Mouse (Mus musculus): ENCODE results near the gene Mrpl54. TPM values are rescaled to one million over a fixed set of nuclear protein-coding genes. Genes with fewer than 3 reads are reported as not detected.

Mrpl54 gene
- 351 and 433 TPM in 2 replicates for polyA plus RNA-seq (2012; ENCODE audit: low replicate concordance)

DNA sequence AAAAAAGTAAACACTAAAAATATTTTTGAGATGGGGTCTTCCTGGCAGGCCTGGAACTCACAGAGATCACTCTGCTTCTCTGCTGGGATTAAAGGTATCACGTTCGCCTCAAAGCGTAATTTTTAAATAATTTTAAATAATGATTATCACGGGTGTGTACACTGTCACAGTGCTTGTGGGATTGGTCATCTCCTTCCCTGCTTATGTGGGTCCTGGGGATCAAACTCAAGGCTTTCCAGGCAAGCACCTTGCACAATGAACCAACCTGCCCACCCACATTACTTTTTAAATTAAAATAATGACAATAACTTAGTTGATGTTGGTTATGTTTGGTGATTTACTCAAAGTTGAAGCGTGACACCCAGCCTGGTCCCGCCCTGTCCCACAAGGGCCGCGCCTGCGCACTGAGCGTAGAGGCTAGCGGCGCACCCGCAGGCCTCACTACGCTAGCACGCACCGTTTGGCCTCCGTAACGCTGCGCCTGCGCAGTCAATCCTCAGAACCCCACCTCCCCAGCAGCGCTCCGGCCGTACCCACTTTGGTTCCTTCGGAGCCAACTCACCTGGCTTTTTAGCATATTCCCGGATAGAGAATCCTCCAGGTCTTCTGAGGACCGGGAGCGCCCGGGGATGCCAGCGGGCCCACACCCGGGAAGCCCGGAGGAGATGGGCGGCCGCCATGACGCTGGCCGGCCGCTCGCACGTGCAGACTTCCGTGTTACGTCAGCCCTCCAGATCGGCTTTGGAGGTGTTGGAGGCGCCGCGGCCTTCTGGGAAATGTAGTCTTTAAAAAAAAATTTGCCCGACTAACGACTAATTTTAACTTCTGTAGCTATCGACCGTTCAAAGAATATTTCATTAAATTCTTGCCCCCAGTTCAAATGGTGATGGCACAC, at the start of gene Mrpl54, which contains the start of gene Apba3:
Gene Mrpl54 (minus strand): TSS at position 724 of the 895 bp plus-strand sequence.
Gene Apba3 (plus strand): TSS at position 750 of the 895 bp plus-strand sequence.

DNA sequence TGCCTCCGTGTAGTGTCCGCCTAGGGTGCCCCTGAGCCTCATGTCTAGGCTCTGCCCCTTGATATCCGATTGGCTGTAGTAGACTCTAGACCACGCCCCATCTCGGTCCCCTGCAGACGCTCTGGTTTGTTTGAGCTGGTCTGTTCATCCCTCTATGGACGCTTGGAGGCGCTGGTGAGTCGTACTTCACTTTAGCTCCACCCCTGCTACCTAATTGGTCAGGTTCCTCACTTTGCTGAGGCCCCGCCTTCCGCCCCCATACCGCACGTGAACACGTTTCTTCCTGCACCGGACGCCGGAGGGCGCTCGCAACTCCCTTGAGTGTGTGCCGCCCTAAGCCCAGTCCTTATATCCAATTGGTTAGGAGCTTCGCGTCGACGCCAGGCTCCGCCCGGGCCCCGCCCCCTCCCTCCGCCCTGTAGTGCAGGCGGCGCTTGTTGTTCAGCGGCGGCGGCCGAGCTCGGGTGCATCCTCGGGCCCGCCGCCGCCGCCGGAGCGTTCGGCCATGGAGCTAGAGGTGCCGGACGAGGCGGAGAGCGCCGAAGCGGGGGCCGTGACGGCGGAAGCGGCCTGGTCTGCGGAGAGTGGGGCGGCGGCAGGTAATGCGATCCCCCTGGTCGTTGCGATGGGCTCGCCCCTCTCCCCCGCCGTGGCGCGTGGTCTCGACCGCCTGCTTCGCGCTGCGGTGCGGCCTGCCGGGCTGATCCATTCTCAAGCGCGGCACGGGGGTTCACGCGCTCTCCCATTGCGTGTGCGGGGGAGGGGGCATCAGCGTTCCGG, 26.0 kb upstream of the Mrpl54 start, which contains the start of gene Pip5k1c:
Gene Pip5k1c (plus strand): TSS at position 410 of the 780 bp plus-strand sequence.

DNA sequence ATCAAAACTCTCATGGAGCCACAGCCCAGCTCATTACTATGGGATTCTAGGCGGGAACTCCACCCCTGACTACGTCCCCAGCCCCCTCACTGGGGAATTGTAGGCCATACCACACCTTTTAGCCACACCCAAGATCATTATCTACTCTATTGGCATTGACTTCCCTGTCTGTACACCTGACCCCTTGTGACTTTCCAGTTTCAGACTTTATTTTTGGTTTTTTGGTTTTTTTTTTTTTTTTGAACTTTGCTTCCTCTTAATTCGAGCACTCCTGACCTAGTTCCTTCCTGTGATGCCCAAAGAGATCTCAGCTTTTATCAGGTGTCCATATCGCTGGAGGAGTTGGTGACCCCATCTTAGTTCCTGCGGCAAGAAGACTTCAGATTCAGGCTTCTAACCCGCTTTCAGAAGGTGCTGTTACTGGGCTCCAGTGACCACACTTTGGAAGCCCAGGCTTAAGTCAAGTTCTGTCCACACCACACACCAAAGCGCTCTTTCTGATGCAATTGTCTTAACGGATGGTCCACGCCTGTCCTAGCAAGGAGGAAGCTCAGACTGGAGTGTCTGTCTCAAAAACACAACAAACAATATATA, 24.9 kb upstream of the Mrpl54 start, which contains the start of gene Tjp3:
Gene Tjp3 (minus strand): TSS at position 71 of the 594 bp plus-strand sequence.

DNA sequence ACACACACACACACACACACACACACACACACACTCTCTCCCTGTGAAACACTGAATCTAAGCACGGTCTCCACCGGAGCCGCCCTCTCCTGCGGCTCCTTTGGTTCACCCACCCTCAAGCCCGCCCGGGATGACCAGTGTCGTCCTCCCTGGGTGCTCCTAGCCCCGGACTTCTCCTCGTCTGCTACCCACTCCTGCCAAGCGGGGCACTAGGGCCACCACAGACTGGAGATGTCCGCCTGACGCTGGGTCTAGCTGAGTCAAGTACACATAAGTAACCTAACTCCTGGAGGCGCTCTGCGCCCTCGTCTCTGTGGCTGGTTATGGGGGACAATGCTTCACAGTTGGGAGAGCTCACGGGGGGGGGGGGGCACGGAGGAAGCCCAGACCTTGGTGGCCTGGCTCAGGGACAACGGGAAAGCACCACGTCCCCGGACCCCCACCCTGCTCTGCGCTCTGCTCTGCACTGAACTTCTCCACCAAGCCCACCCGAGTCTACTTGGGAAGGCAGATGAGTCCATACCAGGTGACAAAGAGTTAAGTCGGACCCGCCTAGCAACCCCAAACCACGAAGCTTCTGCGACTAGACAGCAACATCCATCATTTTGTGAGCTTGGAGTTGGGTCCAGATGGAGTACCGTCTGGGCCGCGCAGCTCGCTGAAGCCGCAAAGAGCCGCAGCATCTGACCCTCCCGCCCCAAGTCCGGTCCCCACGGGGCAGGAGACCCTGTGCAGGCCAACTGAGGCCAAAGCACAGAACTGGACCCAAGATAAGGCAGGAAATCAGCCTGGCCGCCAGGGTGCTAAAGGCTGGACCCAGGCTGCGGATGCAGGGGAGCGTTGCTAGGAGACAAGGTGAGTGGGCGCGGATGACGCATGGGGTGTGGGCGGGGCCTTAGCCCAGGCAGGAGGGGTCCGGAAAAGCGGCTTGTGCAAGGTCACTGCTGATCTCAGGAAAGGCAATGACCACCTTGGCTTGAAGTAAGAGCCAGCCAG, 14.0 kb downstream of the Mrpl54 start, which contains the start of gene Matk:
Gene Matk (plus strand): TSS at position 512 of the 996 bp plus-strand sequence.

DNA sequence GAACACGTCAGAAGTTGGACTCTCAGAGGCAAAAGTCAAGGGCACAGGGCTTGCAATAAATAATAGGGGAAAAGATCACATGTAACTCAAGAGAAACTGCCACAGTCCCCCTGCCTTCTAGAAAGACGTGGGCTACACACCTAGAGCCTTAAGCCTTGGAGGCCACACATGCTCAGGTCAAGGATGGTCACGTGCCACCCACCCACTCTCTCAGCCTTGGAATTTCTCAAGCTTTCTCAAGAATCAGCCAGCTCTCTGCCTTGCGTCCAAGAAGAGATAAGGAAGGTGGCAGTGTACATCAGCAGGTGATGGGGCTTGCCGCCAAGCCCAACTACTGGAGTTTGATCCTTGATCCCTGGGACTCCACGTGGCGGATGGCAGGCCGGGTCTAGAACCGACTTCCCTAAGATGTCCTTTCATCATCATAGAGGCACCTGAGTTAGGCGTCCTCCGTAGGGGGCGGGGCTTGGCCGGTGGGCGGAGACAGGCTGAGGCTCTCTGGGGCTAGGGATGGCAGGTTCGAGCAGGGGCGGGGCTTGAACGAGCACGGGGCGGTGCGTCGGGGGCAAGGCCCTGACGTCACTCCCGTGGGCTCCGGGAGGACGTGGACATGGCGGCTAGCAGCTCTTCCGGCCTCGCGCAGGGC, 34.0 kb downstream of the Mrpl54 start, which contains the start of gene Zfr2:
Gene Zfr2 (plus strand): TSS at position 576 of the 646 bp plus-strand sequence.

DNA sequence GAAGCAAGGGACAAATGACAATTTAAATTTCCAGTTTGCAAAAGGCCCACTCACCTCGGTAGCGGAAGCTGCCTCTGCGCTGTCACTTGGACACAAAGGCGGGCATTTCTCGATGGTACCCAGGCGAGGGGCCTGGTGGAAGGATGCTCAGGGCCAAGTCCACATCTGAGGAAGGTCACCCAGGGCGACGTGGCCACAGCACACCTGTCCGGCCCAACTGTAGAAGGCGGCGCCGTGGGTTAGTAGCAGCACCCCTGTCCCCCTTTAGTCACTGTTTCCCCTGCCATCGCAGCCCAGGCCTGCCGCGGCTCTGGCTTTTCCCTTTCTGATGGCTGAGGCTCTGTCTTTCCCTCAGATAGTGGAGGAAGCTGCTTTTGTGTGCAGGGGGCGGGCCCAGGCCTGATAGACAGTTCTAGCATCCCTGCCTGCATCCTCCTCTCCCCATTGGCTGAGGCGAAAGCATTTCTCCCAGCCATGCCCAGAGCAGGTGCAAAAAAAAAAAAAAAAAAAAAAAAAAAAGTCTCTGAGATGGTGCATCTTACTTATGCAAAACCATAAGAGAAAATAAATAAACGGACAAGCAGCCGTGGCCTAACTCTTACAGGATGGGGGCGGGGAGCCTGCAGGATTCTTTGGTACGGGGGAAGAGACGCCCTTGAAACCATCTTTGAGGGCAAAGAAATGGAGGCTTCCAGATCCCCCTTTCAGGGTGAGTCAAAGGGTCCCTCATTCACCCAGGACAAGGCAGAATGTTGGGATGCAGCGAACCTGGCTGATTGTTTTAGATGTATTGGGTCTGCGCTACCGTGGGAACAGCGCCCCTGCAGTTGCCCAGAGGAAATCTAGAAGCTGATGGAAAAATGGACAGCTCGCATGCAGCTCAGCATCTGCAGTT, 36.0 kb downstream of the Mrpl54 start, which contains the start of gene Atcay:
Gene Atcay (minus strand): TSS at position 396 of the 895 bp plus-strand sequence.

Other genes starting within 250 kb of the Mrpl54 start
- not detected in 2 replicates for gene Diras1, start 241.3 kb downstream of the Mrpl54 start, polyA plus RNA-seq (2012; ENCODE audit: low replicate concordance)
- gene Slc39a3, start 229.5 kb downstream of the Mrpl54 start, polyA plus RNA-seq (2012; ENCODE audit: low replicate concordance): 13.0 and 21.1 TPM in 2 replicates
- 204 and 220 TPM in 2 replicates for gene Sgta, start 206.8 kb downstream of the Mrpl54 start, polyA plus RNA-seq (2012; ENCODE audit: low replicate concordance)
- 162 and 193 TPM in 2 replicates for gene Thop1, start 196.9 kb downstream of the Mrpl54 start, polyA plus RNA-seq (2012; ENCODE audit: low replicate concordance)
- 0.35 TPM in 1 of 2 replicates, not detected in the other for gene Creb3l3, start 168.1 kb downstream of the Mrpl54 start, polyA plus RNA-seq (2012; ENCODE audit: low replicate concordance)
- gene Map2k2, start 161.0 kb downstream of the Mrpl54 start, polyA plus RNA-seq (2012; ENCODE audit: low replicate concordance): 498 and 833 TPM in 2 replicates
- 295 and 321 TPM in 2 replicates for gene Zbtb7a, start 131.7 kb downstream of the Mrpl54 start, polyA plus RNA-seq (2012; ENCODE audit: low replicate concordance)
- 90.2 and 186 TPM in 2 replicates for gene Pias4, start 99.0 kb downstream of the Mrpl54 start, polyA plus RNA-seq (2012; ENCODE audit: low replicate concordance)
- 344 and 2,489 TPM in 2 replicates for gene Eef2, start 90.3 kb downstream of the Mrpl54 start, polyA plus RNA-seq (2012; ENCODE audit: low replicate concordance)
- gene Dapk3, start 83.9 kb downstream of the Mrpl54 start, polyA plus RNA-seq (2012; ENCODE audit: low replicate concordance): 53.3 and 169 TPM in 2 replicates
- gene 4930442H23Rik, start 83.1 kb downstream of the Mrpl54 start, polyA plus RNA-seq (2012; ENCODE audit: low replicate concordance): not detected in 2 replicates
- gene Nmrk2, start 64.9 kb downstream of the Mrpl54 start, polyA plus RNA-seq (2012; ENCODE audit: low replicate concordance): not detected in 2 replicates
- gene Atcay, start 36.1 kb downstream of the Mrpl54 start, polyA plus RNA-seq (2012; ENCODE audit: low replicate concordance): 0.09 and 0.16 TPM in 2 replicates
- 1.6 and 1.7 TPM in 2 replicates for gene Zfr2, start 33.8 kb downstream of the Mrpl54 start, polyA plus RNA-seq (2012; ENCODE audit: low replicate concordance)
- 4.8 and 18.9 TPM in 2 replicates for gene Matk, start 14.0 kb downstream of the Mrpl54 start, polyA plus RNA-seq (2012; ENCODE audit: low replicate concordance)
- gene Apba3, start within 50 bp of the Mrpl54 start, polyA plus RNA-seq (2012; ENCODE audit: low replicate concordance): 147 and 155 TPM in 2 replicates
- 2.4 and 5.3 TPM in 2 replicates for gene Tjp3, start 24.6 kb upstream of the Mrpl54 start, polyA plus RNA-seq (2012; ENCODE audit: low replicate concordance)
- 189 and 253 TPM in 2 replicates for gene Pip5k1c, start 26.0 kb upstream of the Mrpl54 start, polyA plus RNA-seq (2012; ENCODE audit: low replicate concordance)
- gene Cactin, start 54.2 kb upstream of the Mrpl54 start, polyA plus RNA-seq (2012; ENCODE audit: low replicate concordance): 67.6 and 96.5 TPM in 2 replicates
- 3.7 and 8.0 TPM in 2 replicates for gene Tbxa2r, start 61.8 kb upstream of the Mrpl54 start, polyA plus RNA-seq (2012; ENCODE audit: low replicate concordance)
- 1.3 and 2.0 TPM in 2 replicates for gene Gipc3, start 76.3 kb upstream of the Mrpl54 start, polyA plus RNA-seq (2012; ENCODE audit: low replicate concordance)
- gene Hmg20b, start 83.5 kb upstream of the Mrpl54 start, polyA plus RNA-seq (2012; ENCODE audit: low replicate concordance): 314 and 739 TPM in 2 replicates
- 68.4 and 74.4 TPM in 2 replicates for gene Mfsd12, start 90.6 kb upstream of the Mrpl54 start, polyA plus RNA-seq (2012; ENCODE audit: low replicate concordance)
- gene 4930404N11Rik, start 98.9 kb upstream of the Mrpl54 start, polyA plus RNA-seq (2012; ENCODE audit: low replicate concordance): 10.6 and 16.6 TPM in 2 replicates
- gene Fzr1, start 111.6 kb upstream of the Mrpl54 start, polyA plus RNA-seq (2012; ENCODE audit: low replicate concordance): 99.5 and 103 TPM in 2 replicates
- 206 and 254 TPM in 2 replicates for gene Dohh, start 117.5 kb upstream of the Mrpl54 start, polyA plus RNA-seq (2012; ENCODE audit: low replicate concordance)
- gene Gm48551, start 117.5 kb upstream of the Mrpl54 start, polyA plus RNA-seq (2012; ENCODE audit: low replicate concordance): 0.33 and 0.42 TPM in 2 replicates
- 3.7 and 10.5 TPM in 2 replicates for gene Gm48552, start 122.1 kb upstream of the Mrpl54 start, polyA plus RNA-seq (2012; ENCODE audit: low replicate concordance)
- 0.68 and 2.2 TPM in 2 replicates for gene Smim24, start 126.1 kb upstream of the Mrpl54 start, polyA plus RNA-seq (2012; ENCODE audit: low replicate concordance)
- gene Nfic, start 188.7 kb upstream of the Mrpl54 start, polyA plus RNA-seq (2012; ENCODE audit: low replicate concordance): 206 and 375 TPM in 2 replicates
- 0.23 and 0.60 TPM in 2 replicates for gene Celf5, start 215.8 kb upstream of the Mrpl54 start, polyA plus RNA-seq (2012; ENCODE audit: low replicate concordance)
- 296 and 494 TPM in 2 replicates for gene Ncln, start 229.5 kb upstream of the Mrpl54 start, polyA plus RNA-seq (2012; ENCODE audit: low replicate concordance)
- gene S1pr4, start 233.2 kb upstream of the Mrpl54 start, polyA plus RNA-seq (2012; ENCODE audit: low replicate concordance): 34.9 and 78.0 TPM in 2 replicates

Measured in leukemia stem cell, adult 10-12 weeks (primary cell).